ENCODE assay signal across 19 mouse cellular contexts in genomic region chr8:79341236-79341635, GRCm38 (mm10). TPM values are rescaled to one million over a fixed set of nuclear protein-coding genes. Genes with fewer than 3 reads are reported as not detected.
DNase-seq lines count a peak whose midpoint lies in the region; ATAC-seq lines count a peak whose summit lies in the region.
"Had no signal": no experiment of that assay in that cellular context is flagged by ENCODE, and none has a peak within 500 bp of the region (broad histone marks: within the 10 kb centered on the region; RNA-seq: fewer than 3 reads in every experiment).

No protein-coding gene starts in this region.

- peaks cover 31% of the 10 kb centered on the region for H3K36me3 ChIP-seq in megakaryocyte, embryonic 14.5 days (replicated peaks; ENCODE audit: low read length)
- H3K36me3 ChIP-seq: G1E had no signal

- peak; percentile 21 for DNase-seq in kidney, postnatal 10 days
- no peak for DNase-seq in kidney, adult 8-10 months
- no peak for DNase-seq in adrenal gland, postnatal 14 days
- DNase-seq: adrenal gland, postnatal 10 days; B cell, adult 2 months; cerebellum, adult 18-20 months; cerebellum, adult 9-11 months; cerebellum, postnatal 36 days had no signal

- H3K4me3 ChIP-seq in megakaryocyte, embryonic 14.5 days (replicated peaks): peak overlapping the region; percentile 53
- no peak overlapping the region for H3K4me3 ChIP-seq in brown adipose tissue, adult 24 weeks (ENCODE audit: insufficient read depth, low read depth, low read length)
- H3K4me3 ChIP-seq: embryonic facial prominence, embryonic 10.5 days; heart, embryonic 12.5 days; hindbrain, embryonic 12.5 days had no signal

- H3K4me1 ChIP-seq in megakaryocyte, embryonic 14.5 days: peaks cover 50% of the 10 kb centered on the region
- peaks cover 16% of the 10 kb centered on the region for H3K4me1 ChIP-seq in brown adipose tissue, adult 24 weeks (ENCODE audit: control insufficient read depth, insufficient read depth, insufficient read length, low read length)
- H3K4me1 ChIP-seq: embryonic facial prominence, embryonic 10.5 days; heart, embryonic 12.5 days; hindbrain, embryonic 12.5 days had no signal

- H3K9me3 ChIP-seq in megakaryocyte, embryonic 14.5 days: no peaks in the 10 kb centered on the region
- H3K9me3 ChIP-seq: embryonic facial prominence, embryonic 10.5 days; G1E; heart, embryonic 12.5 days; hindbrain, embryonic 12.5 days had no signal

- ATAC-seq in megakaryocyte, adult 5-6 weeks (ENCODE audit: poor library complexity, severe bottlenecking): no peak
- ATAC-seq: CD4-positive, CD25-positive, alpha-beta regulatory T cell, adult 4 months; forebrain, embryonic 14.5 days; hindbrain, embryonic 16.5 days; inflammation-experienced regulatory T-cells, adult 6 months had no signal

- H3K27me3 ChIP-seq in megakaryocyte, embryonic 14.5 days (replicated peaks): no peaks in the 10 kb centered on the region
- H3K27me3 ChIP-seq: heart, embryonic 12.5 days; hindbrain, embryonic 12.5 days had no signal

- 0 out of 2 replicates have a peak overlapping the region, but pooled peaks have one; percentile 7 for H3K27ac ChIP-seq in brown adipose tissue, adult 24 weeks (replicated peaks; ENCODE audit: low read depth, low read length)
- H3K27ac ChIP-seq: embryonic facial prominence, embryonic 10.5 days; hindbrain, embryonic 12.5 days had no signal

RNA-seq across cellular contexts. Expression of gene Mmaa, which starts 46.5 kb away (rescaled TPM):
- polyA plus RNA-seq in megakaryocyte, embryonic 14.5 days (2012; ENCODE audit: insufficient read depth, low replicate concordance): 0.57 TPM in 1 of 2 replicates, not detected in the other
- total RNA-seq in megakaryocyte, adult 5-6 weeks (2015): 3.8 and 4.1 TPM in 2 replicates
- total RNA-seq in megakaryocyte, adult 5-6 weeks (2017): 1.9 and 5.8 TPM in 2 replicates
- 71.0 and 71.4 TPM in 2 replicates for polyA plus RNA-seq in brown adipose tissue, adult 24 weeks (2012; ENCODE audit: insufficient read depth, insufficient read length, missing spikeins)
- 28.8 and 36.6 TPM in 2 replicates for total RNA-seq in adrenal gland, postnatal 14 days (2021)

RNA-seq across cellular contexts. Expression of gene Smad1, which starts 58.1 kb away (rescaled TPM):
- polyA plus RNA-seq in megakaryocyte, embryonic 14.5 days (2012; ENCODE audit: insufficient read depth, low replicate concordance): 8.0 and 25.1 TPM in 2 replicates
- 14.3 and 17.1 TPM in 2 replicates for total RNA-seq in megakaryocyte, adult 5-6 weeks (2015)
- total RNA-seq in megakaryocyte, adult 5-6 weeks (2017): 14.1 and 21.6 TPM in 2 replicates
- polyA plus RNA-seq in brown adipose tissue, adult 24 weeks (2012; ENCODE audit: insufficient read depth, insufficient read length, missing spikeins): 6.3 and 7.1 TPM in 2 replicates
- 30.6 and 42.4 TPM in 2 replicates for total RNA-seq in adrenal gland, postnatal 14 days (2021)
